Mouse (Mus musculus) limb, embryonic 11.5 days (tissue): ENCODE measurements around the gene Olfr98. TPM values are rescaled to one million over a fixed set of nuclear protein-coding genes. Genes with fewer than 3 reads are reported as not detected.

Source experiments
- ATAC-seq: fragments of 200-750 bp; cut with Nextera tagmentation; 2 replicates; pipeline ENCODE4 v1.8.0; 2017; ENCODE audit warnings: low read depth; ENCODE audit not compliant: insufficient number of reproducible peaks, low FRiP score, low TSS enrichment
- DNase-seq: peaks from one replicate; pipeline ENCODE4 v3.0.0-alpha.2; 2015; ENCODE audit warnings: low spot score
- H3K27ac ChIP-seq: fragments of 300-500 bp; sonication (generic); replicated peaks from 2 replicates; pipeline ENCODE4 v1.5.1; 2014; ENCODE audit warnings: low read depth, mild to moderate bottlenecking, low read length
- H3K27me3 ChIP-seq: fragments of 300-500 bp; sonication (generic); 2 replicates; pipeline ENCODE4 v1.6.1; 2014; ENCODE audit warnings: mild to moderate bottlenecking, low read length, mixed read lengths; ENCODE audit not compliant: control insufficient read depth, insufficient read depth
- H3K36me3 ChIP-seq: fragments of 300-500 bp; sonication (generic); 2 replicates; pipeline ENCODE4 v1.6.1; 2014; ENCODE audit warnings: mild to moderate bottlenecking, low read length, moderate library complexity, mixed read lengths; ENCODE audit not compliant: control insufficient read depth, insufficient read depth
- H3K4me1 ChIP-seq: fragments of 300-500 bp; sonication (generic); 2 replicates; pipeline ENCODE4 v1.6.1; 2014; ENCODE audit warnings: low read length, mixed read lengths; ENCODE audit not compliant: control insufficient read depth, insufficient read depth
- H3K4me2 ChIP-seq: fragments of 300-500 bp; sonication (generic); 2 replicates; pipeline ENCODE4 v1.6.1; 2014; ENCODE audit warnings: low read depth, mild to moderate bottlenecking, moderate library complexity; ENCODE audit not compliant: severe bottlenecking
- H3K4me3 ChIP-seq: fragments of 300-500 bp; sonication (generic); 2 replicates; pipeline ENCODE4 v1.5.1; 2014; ENCODE audit warnings: low read depth, low read length
- H3K9ac ChIP-seq: fragments of 300-500 bp; sonication (generic); 2 replicates; pipeline ENCODE4 v1.6.1; 2014; ENCODE audit warnings: mild to moderate bottlenecking, low read length
- H3K9me3 ChIP-seq: fragments of 300-500 bp; sonication (generic); 2 replicates; pipeline ENCODE4 v1.6.1; 2016; ENCODE audit warnings: low read length; ENCODE audit not compliant: control insufficient read depth
- WGBS: fragments of 180-500 bp; shearing (Covaris S2); extraction: QIAGEN DNeasy Blood & Tissue Kit; methylation state at CpG from one replicate; pipeline ENCODE4 v1.1.7; 2014; 5-methylcytosine and 5-hydroxymethylcytosine counted together
- polyA plus RNA-seq: library from polyadenylated mRNA; unstranded; fragments of >200 nt; fragmentation: Nextera tagmentation; extraction: Ambion mirVana; gene quantifications from 2 replicates; pipeline ENCODE4 v1.2.1, GENCODE M21; 2014

The Olfr98 gene
- polyA plus RNA-seq, 1 experiment from 2014 or later, result not detected

- no peak overlapping the region for H3K27ac ChIP-seq
- no peak for ATAC-seq
- H3K4me1 ChIP-seq, result no peaks in the 10 kb centered on the region
- no peaks in the 10 kb centered on the region for H3K27me3 ChIP-seq
- H3K9me3 ChIP-seq, result no peaks in the 10 kb centered on the region
- no peak overlapping the region for H3K4me2 ChIP-seq
- DNase-seq, result no peak
- no peaks in the 10 kb centered on the region for H3K36me3 ChIP-seq
- no peak overlapping the region for H3K4me3 ChIP-seq
- 79% methylated on average over 3 of the region's 3 CpGs for WGBS
- no peak overlapping the region for H3K9ac ChIP-seq
Measured at GRCm38 (mm10) chr17:37218486-37218885, 45.1 kb downstream of the Olfr98 start.

DNA sequence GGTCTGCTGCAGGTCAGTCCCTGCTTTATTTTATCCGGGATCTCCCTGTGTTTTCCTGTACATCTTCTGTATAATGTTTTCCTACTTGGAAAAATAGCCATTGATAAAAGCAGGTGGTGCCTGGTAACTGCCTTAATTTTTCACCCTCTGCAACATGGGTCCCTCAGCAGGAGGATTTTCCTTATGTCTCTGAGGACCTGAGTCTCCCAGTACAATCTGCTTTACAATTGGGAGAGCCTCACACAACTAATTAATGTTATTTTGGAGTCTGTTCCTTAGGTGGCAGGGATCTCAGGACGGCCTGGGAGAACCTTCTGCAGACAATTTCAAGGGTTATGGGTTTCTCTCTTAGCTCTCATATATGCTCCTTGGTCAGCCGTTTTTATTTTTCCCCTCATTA lies 50.5 kb downstream of the Olfr98 start, which contains the start of gene Olfr95:
Olfr95 (minus strand) TSS at position 101 of the 400 bp plus-strand sequence.
- Histone ChIP-seq H3K4me1 (no peaks in the 10 kb centered on the region), H3K9ac (no peak within 1 kb of the TSS), H3K36me3 (no peaks in the 10 kb centered on the region), H3K4me3 (no peak within 1 kb of the TSS), H3K4me2 (no peak within 1 kb of the TSS), H3K27ac (no peak within 1 kb of the TSS), H3K27me3 (peaks cover 10% of the 10 kb centered on the region; the same call in 1 of the 2 replicates), H3K9me3 (no peaks in the 10 kb centered on the region)
- ATAC-seq (no peak), DNase-seq (no peak)
- WGBS, result 68% methylated on average over 3 of the region's 3 CpGs

Other genes with a start within 250 kb of the Olfr98 start
- gene Mog, start 240.4 kb downstream of the Olfr98 start, polyA plus RNA-seq, result 0.25 and 0.26 TPM in 2 replicates
- 7.9 and 9.7 TPM in 2 replicates for gene Gabbr1, start 217.8 kb downstream of the Olfr98 start, polyA plus RNA-seq
- gene Olfr90, start 175.2 kb downstream of the Olfr98 start, polyA plus RNA-seq, result 0.09 TPM in 1 of 2 replicates, not detected in the other
- gene Olfr91, start 165.5 kb downstream of the Olfr98 start, polyA plus RNA-seq, result 0.14 TPM in 1 of 2 replicates, not detected in the other
- gene Olfr92, start 143.7 kb downstream of the Olfr98 start, polyA plus RNA-seq, result not detected in 2 replicates
- gene Olfr93, start 102.3 kb downstream of the Olfr98 start, polyA plus RNA-seq, result not detected in 2 replicates
- not detected in 2 replicates for gene Ubd, start 69.9 kb downstream of the Olfr98 start, polyA plus RNA-seq
- not detected in 2 replicates for gene Olfr94, start 62.8 kb downstream of the Olfr98 start, polyA plus RNA-seq
- gene Olfr95, start 50.6 kb downstream of the Olfr98 start, polyA plus RNA-seq, result not detected in 2 replicates
- gene Olfr96, start 43.6 kb downstream of the Olfr98 start, polyA plus RNA-seq, result not detected in 2 replicates
- gene Olfr97, start 26.4 kb downstream of the Olfr98 start, polyA plus RNA-seq, result not detected in 2 replicates
- gene H2-M3, start 6.5 kb upstream of the Olfr98 start, polyA plus RNA-seq, result 0.95 and 1.3 TPM in 2 replicates
- not detected in 2 replicates for gene Olfr99, start 19.7 kb upstream of the Olfr98 start, polyA plus RNA-seq
- gene Olfr101, start 40.6 kb upstream of the Olfr98 start, polyA plus RNA-seq, result not detected in 2 replicates
- not detected in 2 replicates for gene Olfr102, start 53.3 kb upstream of the Olfr98 start, polyA plus RNA-seq
- gene Olfr103, start 75.9 kb upstream of the Olfr98 start, polyA plus RNA-seq, result not detected in 2 replicates
- gene Olfr104-ps, start 95.8 kb upstream of the Olfr98 start, polyA plus RNA-seq, result not detected in 2 replicates
- gene Olfr105-ps, start 115.3 kb upstream of the Olfr98 start, polyA plus RNA-seq, result not detected in 2 replicates
- not detected in 2 replicates for gene Olfr106-ps, start 126.6 kb upstream of the Olfr98 start, polyA plus RNA-seq
- not detected in 2 replicates for gene Olfr107, start 135.5 kb upstream of the Olfr98 start, polyA plus RNA-seq
- not detected in 2 replicates for gene Olfr108, start 181.7 kb upstream of the Olfr98 start, polyA plus RNA-seq
- gene Olfr109, start 195.2 kb upstream of the Olfr98 start, polyA plus RNA-seq, result not detected in 2 replicates
- gene H2-M2, start 219.8 kb upstream of the Olfr98 start, polyA plus RNA-seq, result not detected in 2 replicates
- gene Olfr110, start 228.7 kb upstream of the Olfr98 start, polyA plus RNA-seq, result not detected in 2 replicates
- not detected in 2 replicates for gene Olfr111, start 244.3 kb upstream of the Olfr98 start, polyA plus RNA-seq